Mouse (Mus musculus): ENCODE results near the gene Prkag2. TPM values are rescaled to one million over a fixed set of nuclear protein-coding genes. Genes with fewer than 3 reads are reported as not detected.
A peak's percentile ranks its signal among the peaks of the same experiment; 100 is the strongest.
"Not testable (repeated sequence)": the region's sequence is repeated elsewhere in the genome, so short reads cannot be mapped to it uniquely, and the experiment has no call there.

Gene Prkag2
- total RNA-seq, 2 experiments from 2014 or later: 18.2 to 27.5 TPM

DNA sequence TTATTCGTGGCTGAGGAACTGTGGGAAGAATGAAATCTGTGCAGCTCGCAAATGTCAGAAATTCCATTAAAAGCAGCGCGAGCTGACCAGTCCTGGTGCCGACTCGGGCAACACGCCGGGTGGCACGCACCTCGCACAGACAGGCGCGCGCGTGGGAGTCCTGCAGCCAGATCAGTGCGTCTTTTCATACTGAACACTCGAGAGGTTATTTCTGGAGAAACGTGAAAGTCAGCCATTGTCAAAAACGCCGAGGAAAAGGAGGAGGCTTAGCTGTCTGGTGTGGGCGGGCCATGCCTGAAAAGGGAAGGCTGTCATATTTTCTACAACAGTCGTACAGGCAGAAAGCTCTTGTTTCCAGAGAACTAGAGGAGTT is 257.4 kb downstream of the Prkag2 start:
- peak; percentile 7 for ATAC-seq (replicated peaks; ENCODE audit: poor library complexity, severe bottlenecking)

DNA sequence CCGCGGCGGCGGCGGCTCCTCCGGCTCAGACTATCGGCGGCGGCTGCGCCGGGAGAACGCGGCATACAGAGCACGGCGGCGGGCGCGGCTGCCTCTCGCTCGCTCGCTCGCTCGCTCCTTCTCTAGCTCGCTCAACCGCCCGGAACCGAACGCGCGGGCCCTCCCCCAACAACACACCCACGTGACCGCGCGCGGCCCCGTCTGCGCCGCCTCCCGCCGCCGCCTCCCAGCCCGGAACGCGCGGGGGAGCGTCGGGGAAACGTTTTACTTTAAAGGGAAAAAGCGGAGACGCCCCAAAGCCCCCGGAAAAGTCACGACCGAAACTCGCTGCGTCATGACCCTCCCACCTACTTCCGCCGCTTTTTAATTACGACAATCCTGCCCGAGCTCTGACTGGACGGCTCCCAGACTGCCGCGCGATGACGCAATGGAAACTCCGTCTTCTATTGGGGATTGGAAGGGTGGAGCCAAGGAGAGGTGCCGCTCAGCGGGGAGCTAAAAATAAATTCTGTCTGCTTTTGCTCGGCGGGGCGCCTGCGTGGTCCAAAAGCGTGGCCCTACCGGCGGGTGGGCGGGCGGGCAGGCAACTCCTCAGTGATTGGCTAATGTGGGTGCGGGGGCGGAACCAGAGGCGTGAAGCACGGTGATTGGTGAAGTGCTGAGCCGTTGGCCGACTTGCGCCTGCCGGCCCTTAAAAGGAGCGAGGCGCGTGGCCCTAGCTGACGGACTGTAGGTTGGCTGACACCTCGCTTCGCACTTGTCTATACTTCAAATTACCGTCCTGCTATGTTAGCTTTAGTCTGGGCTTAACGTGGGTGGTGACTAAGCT is 258.0 kb downstream of the Prkag2 start, which contains the start of gene Rheb:
TSS of gene Rheb (minus strand) at position 351 of the 829 bp plus-strand sequence.
- peak; percentile 84 for ATAC-seq (replicated peaks; ENCODE audit: poor library complexity, severe bottlenecking)

DNA sequence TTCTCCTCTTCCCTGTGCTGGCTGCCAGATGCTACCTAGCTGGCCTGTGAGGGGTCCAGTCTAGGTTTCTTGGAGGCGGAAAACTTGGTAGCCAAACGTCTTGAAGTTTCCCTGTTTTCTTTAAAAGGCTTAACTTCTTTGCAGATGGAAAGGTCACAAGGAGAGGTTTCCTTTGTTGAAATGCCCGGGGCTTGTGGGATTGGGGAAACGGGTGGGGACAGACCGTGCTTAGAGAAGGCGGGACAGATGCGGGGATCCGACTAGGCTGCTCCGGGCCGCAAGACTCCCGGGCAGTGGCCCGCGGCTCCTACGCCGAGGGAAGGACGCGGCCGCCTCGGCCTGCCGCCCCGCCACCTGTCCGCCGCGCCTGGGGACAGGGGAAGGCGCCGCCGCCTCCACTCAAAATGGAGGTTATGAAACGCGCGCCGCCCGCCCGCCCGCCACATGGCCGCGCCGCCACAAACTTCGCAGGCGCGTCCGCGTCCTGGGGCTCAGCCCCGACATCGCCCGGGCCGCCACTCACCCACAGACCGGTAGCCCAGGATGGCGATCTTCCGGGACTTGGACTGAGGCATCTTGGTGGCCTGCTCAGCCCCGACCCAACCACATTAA is 258.7 kb downstream of the Prkag2 start:
- ATAC-seq (replicated peaks; ENCODE audit: poor library complexity, severe bottlenecking): peak; percentile 0; the same call in 1 of the 2 replicates

DNA sequence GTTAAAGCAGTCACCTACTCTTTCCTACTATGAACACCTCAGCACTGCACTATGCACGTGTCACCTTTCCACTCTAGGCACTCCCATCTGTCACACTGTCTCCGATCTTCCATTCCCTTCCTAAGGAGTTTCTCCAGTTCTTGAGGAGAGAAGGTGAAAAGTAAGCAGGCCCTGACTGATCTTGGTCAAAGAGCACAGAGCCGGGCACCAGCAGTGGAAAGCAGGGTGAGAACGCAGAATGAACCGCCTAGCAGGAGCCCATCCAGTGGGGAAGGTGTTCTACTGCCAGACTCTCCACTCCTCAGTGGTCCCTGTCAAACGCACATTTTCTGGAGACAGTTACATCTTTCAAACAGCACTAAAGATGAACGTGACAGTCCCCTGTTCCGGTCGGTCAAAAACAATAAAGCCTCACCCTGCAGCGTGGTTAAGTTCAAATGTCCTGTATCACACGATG is 259.4 kb downstream of the Prkag2 start:
- no peak for ATAC-seq (replicated peaks; ENCODE audit: poor library complexity, severe bottlenecking)

DNA sequence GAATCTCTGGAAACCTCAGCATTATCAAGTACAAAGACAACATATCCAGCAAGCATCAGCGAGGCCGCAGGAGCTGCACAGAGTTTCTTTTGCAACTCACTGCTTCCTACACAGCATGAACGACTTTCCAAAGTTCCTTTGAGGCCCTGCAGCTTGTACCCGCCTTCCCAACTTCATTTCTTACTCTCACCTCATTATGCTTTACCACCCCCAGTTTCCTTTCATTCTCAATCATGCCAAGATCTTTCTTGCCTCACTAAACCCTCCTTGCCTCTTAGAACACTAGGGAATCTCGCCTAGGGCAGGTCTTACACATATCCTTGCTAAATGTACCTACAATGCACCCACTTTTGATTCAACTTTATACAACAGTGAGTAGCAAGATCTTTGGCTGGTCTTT is 266.0 kb downstream of the Prkag2 start:
- no peak for ATAC-seq (replicated peaks; ENCODE audit: poor library complexity, severe bottlenecking)

DNA sequence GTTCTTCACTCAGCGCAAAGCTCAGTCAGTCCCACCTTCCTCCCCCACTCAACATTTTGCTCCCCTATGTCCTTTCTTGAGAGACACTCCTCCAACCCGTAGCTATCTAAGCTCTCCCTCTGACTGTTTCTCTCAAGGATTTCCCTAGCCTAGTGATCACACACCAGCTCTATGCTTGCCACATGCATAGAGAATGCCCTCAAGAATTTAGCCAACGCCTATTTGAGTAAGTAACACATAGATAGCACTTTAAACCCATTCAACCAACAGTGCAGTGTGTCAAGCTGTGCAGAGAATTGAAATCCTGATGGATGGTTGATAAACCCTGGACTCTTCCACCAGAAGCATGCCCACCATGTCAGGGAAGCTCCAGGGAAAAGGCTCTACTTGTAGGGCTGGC is 268.5 kb downstream of the Prkag2 start:
- ATAC-seq (replicated peaks; ENCODE audit: poor library complexity, severe bottlenecking): no peak

GRCm38 (mm10) chr5:24828446-24828845 is 272.0 kb downstream of the Prkag2 start:
- no peak for ATAC-seq (replicated peaks; ENCODE audit: poor library complexity, severe bottlenecking)

DNA sequence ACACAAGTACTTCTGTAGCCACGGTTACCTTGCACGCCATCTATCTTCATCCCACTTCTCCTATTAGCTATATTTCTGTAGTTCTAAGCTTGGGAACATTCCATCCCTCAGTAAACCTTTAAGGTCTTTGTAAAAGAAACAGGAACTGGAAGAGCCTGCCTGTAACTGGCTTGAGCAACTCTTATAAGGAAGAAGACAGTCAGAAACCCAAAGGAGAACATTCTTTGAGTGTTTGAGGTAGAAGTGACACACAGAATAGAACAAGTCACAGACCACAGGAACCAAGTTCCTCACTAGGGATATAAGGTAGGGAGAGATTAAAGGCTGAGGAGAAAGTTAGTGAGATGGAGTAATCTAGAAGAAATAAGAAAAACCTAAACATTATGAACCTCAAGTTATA is 273.3 kb downstream of the Prkag2 start:
- ATAC-seq (replicated peaks; ENCODE audit: poor library complexity, severe bottlenecking): peak; percentile 83

GRCm38 (mm10) chr5:24826056-24826770 is 274.2 kb downstream of the Prkag2 start:
- peak; percentile 62 for ATAC-seq (replicated peaks; ENCODE audit: poor library complexity, severe bottlenecking)

GRCm38 (mm10) chr5:24825365-24826055 is 274.9 kb downstream of the Prkag2 start:
- ATAC-seq (replicated peaks; ENCODE audit: poor library complexity, severe bottlenecking): no peak; the same call in 1 of the 2 replicates

DNA sequence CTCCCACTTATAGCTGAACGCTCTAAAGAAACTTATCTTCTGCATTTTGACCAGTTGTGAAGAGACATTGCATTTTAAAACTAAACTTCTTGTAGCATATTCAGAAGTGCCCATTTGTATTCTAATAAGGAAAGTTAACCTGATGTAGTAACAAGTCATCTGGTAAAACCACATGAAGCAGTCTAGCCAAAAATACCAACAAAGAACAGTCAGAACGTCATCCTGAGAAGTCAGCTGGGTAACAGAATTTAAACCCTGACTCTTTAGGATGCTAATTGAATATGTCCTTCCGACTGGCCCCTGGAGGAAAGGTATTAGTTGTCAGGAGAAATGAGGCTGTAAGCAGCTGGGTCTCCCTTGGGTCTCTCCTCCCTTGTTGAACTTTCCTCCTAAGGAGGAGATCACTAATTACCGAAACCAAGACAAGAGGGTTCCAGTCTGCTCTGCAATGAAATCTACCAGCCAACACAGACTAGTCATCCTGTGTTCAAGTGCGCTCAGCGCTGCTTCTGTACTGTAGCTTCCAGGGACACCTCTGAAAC is 276.5 kb downstream of the Prkag2 start:
- ATAC-seq (replicated peaks; ENCODE audit: poor library complexity, severe bottlenecking): no peak

DNA sequence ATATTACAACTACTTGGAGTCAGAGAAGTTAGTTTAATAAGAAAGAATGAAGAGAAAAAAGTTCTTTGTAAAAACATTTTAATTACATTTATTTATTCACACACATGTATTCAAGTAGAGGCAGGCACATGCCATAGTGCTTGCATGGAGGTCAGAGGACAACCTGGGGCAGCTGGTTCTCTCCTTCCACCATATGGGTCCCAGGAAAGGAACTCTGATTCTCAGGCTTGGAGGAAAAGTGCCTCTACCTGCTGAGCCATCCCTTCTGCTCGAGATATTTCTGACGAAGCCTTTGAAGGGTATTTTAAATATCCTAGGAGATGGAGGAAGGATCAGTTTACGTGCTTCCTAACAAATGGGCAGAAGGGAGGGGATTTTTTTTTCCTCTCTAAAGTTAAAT is 277.7 kb downstream of the Prkag2 start:
- no peak for ATAC-seq (replicated peaks; ENCODE audit: poor library complexity, severe bottlenecking)

GRCm38 (mm10) chr5:24822231-24822630 is 278.2 kb downstream of the Prkag2 start:
- not testable (repeated sequence) for ATAC-seq (replicated peaks; ENCODE audit: poor library complexity, severe bottlenecking)

DNA sequence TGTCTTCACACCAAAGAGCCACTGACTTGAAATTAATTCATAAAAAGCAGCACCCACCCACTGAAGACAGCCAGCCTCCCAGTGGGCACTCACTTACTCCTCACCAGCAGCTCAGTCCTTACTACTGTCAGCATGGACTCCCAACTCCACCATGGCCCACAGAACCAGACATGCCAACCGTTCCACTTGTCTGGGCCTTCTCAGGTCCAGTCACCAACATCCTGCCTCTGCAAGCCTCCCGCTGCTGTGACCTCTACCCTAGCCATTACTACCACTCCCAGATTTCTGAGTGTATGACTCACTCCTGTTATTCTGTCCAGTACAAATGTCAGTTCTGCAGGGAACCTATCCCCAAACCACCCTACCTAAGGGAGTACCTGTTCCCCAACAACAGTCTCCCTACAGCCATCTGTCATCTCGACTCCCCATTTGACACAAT is 279.0 kb downstream of the Prkag2 start:
- ATAC-seq (replicated peaks; ENCODE audit: poor library complexity, severe bottlenecking): no peak

- ATAC-seq (replicated peaks; ENCODE audit: poor library complexity, severe bottlenecking): no peak
Measured at GRCm38 (mm10) chr5:24820627-24821026, 279.8 kb downstream of the Prkag2 start.

DNA sequence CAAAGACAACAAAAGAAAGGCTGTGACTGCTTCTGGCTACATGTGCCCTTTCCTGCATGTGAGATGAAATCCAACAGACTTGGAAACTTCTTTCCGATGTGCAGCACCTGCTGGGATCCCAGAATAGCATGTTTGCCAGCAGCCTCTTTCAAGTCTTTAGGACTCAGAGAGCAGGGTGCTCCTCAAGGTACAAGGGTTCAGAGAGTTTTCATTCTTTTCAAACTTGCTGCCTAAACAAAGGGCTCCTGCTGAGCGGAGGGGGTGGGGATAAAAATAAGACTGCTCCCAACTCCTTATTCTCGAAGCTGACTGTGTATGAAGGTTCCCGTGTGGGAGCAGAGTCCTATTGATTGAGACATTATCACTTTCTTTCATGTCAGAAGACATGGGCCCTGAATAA is 283.3 kb downstream of the Prkag2 start:
- no peak for ATAC-seq (replicated peaks; ENCODE audit: poor library complexity, severe bottlenecking)

- ATAC-seq (replicated peaks; ENCODE audit: poor library complexity, severe bottlenecking): peak; percentile 95
Measured at GRCm38 (mm10) chr5:24813946-24814345, 286.5 kb downstream of the Prkag2 start.

DNA sequence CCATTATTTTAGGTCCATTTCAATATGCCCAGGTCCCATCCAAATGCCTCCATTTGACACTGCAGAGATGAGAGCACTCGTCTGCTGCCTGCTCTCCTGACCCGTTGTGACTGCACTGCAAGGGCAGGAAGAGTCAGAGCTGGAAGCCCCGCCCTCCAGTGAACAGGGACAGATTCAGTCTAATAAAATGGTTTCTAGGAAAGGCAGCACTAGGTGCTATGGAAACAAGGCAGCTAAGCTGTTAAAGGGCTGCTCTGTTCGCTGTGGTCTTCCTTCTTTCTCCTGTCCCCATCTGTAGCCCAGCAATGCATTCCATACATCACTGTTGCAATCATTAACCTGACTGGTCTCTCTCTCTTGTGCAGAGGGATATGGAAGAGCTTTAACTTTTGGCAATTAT is 287.4 kb downstream of the Prkag2 start:
- no peak for ATAC-seq (replicated peaks; ENCODE audit: poor library complexity, severe bottlenecking)
